Mouse (Mus musculus) brain, adult 2 months (tissue): Measurements from ENCODE around the gene Pate2.
"Not testable (repeated sequence)": the region's sequence is repeated elsewhere in the genome, so short reads cannot be mapped to it uniquely, and the experiment has no call there.

Source experiments
- DNase-seq: peaks from one replicate; pipeline ENCODE4 v3.0.0; 2011; ENCODE audit warnings: low read depth, low spot score

Gene Pate2

DNA sequence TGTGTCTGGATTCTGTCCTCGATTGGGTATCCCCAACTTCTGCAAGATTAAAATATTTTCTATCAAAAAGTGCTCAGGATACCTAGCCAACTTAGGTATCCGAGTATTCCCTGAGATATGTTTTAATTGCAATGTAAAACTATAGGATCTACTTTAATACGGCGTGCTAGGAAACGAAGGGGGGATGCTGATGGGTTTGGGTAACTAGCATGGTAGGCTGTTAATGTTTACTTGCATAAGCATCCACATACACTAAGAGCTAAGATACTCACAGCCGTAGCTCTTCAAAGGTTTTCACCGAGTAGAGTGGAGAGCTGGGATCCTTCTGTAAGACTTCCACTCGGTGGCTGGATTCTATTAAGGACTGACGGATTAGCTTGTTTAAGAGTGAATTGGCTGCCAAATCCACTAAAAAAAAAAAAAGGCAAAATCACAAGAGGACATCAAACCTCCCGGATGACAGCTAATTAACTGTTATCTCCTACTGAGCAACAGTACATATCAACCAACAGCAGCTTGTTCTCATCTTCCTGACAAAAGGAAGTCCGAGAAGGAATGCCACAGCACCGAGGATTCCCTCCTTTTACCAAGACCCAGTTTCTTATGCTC, 13.5 kb upstream of the Pate2 start:
- DNase-seq, result no peak

DNA sequence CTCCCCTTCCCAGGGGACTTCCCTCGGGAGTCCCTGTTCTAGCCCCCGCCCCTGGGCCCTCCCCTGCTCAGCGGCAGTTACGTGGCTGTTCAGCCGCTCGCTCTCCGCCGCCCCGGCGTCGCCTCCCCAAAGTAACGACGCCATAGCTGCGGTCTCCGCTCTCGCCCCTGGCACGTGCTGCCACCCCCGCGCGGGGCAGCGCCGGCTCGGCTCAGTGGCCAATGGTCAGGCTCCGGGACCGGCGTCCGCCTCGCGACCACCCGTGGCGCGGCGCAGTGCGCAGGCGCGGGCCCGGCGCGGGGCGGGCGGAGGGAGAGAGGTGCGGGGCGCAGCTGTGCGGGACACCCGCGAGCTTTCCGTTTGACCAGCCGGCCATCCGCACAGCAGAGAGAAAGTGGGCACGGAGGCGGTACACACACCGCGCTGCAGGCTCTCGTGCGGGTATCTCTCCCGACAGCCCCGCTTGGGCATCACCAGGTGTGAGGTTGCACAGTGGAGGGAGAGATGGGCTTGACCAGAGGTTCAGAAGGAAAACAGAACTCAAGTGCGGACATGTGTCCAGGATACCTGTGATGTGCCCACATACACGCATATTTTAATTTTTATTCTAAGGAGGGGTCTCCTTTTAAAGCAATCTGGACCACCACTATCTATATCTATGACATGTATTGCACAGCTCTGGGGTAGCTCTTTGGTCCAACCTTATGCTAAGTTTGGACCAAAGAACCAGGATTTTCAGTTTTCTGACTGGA, 11.7 kb upstream of the Pate2 start, which contains the start of the genes Ddx25 and Pus3:
TSS of gene Ddx25 (minus strand) at position 272 of the 752 bp plus-strand sequence.
TSS of gene Pus3 (plus strand) at position 339 of the 752 bp plus-strand sequence.
- peak; percentile 85 for DNase-seq

DNA sequence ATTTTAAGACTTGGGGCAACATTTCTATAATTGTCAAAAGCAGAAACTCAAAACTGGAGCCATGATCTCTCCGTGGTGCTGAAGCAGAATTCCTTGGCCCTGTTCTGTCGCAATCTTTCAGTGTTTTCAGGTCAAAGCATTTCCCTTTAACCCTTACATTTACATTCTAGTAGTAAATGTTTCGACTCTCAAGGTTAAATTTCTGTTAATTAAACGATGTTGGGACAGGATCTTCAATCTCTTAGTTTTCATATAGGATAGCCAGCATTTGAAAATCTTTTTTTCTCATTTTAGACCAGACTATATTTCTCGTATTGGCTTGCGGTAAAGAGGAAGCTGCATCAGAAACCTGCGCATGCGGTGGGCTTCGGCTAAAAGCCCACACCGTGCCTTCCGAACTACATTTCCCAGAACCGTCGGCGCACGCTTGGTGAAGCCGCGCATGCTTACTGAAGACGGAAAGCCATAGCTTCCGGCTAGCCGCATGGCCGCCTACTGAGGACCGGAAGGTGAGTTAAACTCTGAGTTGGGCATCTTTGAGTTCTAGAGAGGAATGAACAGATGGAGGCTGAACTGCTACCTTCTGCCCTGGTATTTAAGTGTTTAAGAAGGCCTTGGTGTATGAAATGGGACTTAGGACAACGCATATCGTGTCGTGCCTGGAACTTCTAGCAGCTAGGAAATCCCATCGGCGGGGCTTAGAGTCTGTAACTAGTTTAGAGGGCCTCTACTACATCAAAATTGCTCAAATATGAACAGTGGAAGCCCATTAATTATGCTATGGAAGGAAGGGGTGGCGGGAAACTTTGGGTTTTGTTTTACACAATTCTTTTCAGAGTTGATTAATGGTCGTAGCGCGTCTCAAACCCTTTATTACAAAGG, 10.8 kb upstream of the Pate2 start:
- DNase-seq, result peak; percentile 96

DNA sequence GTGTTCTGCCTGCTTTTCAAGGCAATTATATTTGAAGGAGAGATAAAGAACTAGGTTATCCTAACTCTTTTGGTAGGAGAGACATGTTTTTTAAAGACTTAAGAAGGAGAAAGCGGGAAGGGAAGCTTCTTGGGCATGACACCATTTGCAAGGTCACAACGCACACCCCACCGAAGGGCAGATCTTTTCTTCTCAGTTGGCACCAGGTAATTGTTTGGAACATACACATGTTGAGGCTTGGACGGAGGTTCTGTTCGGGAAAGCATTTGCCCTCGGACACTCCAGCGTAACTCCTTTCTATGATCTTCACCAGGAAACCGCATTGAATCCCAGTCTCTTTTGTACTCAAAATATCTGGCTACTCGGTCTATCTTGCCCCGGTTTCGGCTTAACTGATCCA, 9.0 kb upstream of the Pate2 start:
- no peak for DNase-seq

DNA sequence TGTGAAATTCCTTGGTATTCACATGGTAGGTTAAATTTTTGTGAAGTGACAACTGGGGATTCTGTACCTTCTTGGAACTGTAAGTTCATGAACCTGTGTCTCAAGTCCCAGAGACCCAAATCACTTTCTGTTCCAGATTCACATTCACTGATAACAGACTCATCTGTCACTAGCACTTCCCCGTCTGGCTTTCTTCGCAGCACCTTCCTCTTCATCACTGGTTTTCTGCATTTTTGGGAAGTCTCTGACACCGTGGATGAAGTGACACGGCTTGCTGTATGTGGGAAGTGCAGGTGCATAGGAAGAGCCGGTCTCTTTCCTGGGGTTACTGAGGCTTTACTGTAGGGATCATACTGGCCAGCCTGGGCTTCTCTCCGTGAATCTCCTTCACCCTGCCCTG, 8.5 kb upstream of the Pate2 start:
- DNase-seq, result no peak

DNA sequence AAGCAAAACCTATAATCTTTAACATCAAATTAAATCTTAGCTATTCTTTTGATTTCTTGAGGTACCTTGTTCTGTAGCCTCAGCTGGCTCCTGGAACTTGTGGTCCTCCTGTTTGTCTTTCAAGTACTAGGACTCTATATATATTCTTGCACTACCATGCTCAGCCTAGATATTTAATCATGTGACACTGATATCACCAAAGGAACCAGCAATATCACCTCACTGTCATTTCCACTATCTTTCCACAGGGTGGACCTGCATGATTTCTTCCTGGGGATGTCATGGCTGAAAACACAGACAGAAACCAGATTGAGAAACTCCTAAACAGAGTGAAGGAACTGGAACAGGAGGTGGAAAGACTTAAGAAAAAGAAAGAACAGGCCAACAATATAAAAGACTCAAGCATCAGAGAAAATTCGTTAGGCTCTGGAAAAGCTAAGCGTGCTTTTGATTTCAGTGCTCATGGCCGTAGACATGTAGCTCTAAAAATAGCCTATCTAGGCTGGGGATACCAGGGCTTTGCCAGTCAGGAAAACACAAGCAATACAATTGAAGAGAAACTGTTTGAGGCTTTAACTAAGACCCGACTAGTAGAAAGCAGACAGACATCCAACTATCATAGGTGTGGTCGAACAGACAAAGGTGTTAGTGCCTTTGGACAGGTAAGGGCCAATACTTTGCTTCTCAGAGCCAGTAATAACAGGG, 5.4 kb upstream of the Pate2 start:
- no peak for DNase-seq

DNA sequence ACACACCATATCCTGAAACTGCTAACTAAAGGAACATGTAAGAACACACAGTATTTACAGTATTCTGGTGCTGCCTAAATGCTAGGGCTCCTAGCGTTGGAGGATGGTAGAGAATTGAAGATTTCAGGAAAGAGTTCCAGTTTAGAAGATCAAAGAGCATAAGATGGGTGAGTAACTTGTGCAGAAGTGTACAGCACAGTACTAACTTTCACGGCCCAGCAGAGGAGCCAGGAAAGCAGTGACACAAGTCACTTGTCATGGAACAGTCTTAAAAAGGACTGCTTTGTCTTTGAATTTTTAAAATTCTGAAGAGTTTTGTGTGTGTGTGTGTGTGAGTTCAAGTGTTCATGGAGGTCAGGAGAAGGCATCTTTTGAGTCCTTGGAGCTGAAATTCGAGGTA, 2.1 kb upstream of the Pate2 start:
- DNase-seq, result no peak

DNA sequence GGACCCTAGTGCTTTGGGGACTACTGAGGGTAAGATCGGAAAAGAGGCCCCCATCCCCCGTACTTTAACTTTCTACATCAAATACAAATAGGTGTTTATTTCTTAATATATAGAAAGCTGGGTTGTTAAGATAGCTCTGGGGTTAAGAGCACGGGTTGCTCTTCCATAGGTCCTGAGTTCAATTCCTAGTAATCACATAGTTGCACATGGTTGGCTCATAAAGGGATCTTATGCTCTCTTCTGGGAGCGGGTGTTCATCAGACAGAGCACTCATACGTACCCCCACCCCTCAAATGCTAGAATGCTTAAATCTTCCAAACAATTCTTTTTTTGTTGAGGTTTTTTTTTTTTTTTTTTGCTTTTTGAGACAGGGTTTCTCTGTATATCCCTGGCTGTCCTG, 579 bp downstream of the Pate2 start:
- no peak for DNase-seq

DNA sequence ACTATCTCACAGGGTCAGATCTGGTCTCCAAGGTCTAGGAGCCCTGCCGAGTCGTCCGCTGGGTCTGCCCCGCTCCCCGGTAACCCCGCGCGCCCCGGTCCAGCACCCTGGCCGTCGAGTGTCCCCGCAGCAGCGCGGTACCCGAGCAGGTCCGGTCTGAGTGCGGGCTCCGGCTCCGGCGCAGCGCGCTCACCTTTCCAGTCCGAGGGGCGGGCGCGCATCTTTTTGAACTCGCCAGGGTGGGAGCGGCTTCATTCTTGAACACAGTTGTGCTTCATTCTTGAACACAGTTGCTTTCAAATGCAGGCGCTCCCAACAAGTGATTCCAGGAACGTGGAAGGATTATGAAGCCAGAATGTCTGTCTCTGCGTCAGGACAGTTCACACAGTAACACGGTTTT, 4.3 kb downstream of the Pate2 start:
- DNase-seq, result no peak

DNA sequence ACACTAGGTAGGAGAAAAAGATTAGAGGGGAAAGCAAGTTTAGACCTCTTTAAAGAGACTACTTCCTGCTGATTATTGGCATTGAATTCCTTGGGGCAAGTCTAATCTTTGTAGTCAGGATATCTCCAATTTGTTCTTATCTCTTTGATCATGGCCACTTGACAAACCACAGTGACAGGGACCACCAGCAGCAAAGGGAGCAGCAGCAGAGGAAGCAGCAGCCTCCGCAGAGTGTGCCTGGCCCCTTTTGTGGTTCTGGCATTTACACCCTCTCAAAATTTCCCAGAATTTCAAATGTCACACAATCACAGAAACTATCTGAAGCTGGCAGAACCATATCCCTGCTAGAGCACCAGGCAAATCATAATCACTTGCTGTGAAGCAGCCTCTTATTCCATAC, 17.6 kb downstream of the Pate2 start:
- DNase-seq, result no peak

DNA sequence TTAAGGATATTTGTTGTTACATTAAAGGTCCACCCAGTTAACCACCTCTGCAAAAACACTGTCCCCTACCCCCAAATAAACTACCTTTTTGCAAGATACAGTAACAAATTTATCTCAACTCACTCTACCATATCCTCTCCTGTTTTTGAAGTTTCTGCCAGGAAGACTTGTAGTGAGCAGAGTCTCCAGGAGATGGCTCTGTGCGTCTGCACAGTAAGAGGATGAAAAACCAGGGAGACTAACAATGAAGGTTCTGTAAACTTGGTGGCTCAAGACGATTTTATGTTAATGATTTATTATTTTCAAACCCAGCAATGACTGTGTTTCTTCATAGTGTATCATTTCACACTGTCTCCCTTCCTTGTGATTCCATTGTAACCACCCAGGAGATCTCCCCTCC, 22.8 kb downstream of the Pate2 start:
- peak; percentile 69 for DNase-seq

DNA sequence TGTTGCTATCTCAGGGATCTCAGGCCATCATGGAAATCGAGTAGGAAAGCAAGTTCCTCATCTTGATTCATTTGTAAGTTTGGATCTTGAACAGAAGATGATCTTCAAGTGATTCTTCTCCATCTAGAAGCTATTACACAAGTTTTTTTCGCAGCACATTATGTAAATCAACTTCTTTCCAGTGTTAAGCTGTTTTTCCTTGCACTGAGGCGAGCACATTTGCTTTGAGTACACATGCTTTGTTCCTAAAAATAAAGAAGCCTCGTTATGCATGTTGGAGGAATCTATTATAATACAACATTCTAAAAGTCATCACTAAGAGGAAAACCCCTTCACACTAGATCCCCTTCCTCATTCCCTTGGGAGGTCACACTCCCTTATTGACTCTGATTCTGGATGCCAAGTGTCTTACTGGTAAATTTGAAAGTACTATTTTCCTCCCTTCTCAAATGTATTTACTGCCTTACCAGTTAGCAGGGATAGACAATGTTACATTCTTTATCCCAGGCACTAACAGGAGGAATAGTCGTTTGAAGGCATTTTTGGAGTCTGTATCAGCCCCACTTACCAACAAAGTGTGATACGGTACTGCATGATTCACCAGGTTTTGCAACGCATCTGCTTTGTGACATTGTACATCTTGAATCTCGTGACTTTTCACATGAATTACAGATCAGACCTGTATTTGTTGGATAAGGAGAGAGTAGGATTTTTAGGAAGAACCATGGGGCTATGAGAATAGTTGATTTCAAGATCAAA, 37.7 kb downstream of the Pate2 start:
- DNase-seq, result peak; percentile 54

DNA sequence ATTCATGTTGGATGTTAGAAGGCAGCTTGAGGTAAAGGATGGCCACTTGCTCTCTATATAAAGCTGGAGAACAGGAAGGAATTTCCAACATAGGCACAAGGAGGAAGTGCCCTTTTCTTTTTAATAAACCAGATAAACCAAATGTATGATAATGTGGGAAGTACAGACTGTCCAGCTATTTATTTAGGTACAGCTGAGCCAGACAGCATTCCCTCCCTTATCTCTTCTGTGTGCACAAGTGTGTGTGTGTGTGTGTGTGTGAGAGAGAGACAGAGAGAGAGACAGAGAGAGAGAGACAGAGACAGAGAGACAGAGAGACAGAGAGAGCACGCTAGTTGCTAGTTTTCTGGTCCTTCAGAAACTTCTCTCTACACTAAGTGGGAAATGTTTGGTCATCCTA, 41.8 kb downstream of the Pate2 start, which contains the start of gene Pate4:
TSS of gene Pate4 (minus strand) at position 101 of the 400 bp plus-strand sequence.
- no peak for DNase-seq

DNA sequence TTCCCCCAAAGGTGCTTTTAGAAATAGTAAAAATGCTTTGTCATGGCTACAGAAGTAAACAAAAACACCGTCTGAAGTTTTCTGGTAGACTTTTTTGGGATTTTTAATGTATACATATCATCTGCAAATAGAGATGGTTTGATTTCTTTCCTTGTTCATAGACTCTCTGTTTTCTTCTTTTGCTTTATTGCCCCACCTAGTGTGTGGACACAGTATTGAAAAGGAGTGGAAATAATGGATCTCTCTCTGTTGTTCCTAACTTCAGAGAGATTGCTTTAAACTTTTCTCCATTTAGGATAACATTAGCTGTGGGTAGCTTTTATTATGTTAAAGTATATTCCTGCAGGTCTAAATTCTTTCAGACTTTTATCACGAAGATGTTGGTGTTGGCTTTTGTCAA, 43.9 kb downstream of the Pate2 start:
- DNase-seq, result peak; percentile 6

DNA sequence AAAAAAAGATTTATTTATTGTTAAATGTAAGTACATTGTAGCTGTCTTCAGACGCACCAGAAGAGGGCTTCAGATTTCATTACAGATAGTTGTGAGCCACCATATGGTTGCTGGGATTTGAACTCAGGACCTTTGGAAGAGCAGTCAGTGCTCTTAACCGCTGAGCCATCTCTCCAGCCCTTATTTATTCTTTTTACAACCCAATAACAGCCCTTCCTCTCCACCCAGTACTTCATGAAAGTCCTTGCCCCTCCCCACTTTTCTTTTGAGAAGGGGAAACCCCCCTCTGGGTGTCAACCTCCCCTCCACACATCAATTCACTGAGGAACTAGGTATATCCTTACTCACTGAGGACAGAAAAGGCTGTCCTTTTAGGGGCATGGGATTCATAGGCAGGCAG, 46.7 kb downstream of the Pate2 start:
- not testable (repeated sequence) for DNase-seq

DNA sequence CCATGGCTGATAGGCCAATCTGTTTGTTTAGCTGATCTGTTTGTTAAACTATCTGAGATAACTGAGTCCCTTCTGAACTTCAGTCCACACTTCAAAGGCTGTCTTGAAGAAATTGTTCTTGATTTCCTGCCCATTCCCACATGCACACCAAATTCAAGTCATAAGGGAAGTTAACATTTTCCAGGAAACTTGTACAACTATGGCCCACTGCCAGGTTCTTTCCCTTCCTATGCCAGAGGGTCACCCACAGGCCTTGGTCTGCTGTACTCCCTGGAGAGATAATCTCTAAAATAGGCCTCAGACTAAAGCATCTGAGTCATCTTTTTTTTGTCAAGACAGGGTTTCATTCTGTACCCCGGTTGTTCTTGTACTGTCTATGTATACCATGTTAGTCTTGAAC, 62.9 kb downstream of the Pate2 start:
- DNase-seq, result no peak

DNA sequence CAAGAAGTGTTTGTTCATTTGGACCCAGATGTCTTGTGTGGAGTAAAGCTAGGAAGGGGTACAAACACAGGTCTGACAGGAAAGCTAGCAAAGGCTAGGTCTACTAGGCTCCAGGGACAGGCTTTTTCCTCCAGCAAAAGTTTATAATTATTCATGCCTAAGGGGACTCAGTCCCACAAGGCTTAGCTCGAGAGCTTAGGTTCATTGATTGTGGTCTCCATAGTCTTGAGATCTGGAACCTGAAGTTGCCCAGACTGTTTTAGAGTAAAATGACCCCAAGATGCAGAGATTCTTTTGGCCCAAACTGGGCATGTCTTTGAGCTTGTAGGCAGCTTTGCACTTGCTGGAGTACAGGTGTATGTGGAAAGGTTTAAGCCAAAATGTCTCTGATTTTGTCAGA, 78.0 kb downstream of the Pate2 start, which contains the start of gene Pate3:
TSS of gene Pate3 (minus strand) at position 101 of the 400 bp plus-strand sequence.
- DNase-seq, result no peak

DNA sequence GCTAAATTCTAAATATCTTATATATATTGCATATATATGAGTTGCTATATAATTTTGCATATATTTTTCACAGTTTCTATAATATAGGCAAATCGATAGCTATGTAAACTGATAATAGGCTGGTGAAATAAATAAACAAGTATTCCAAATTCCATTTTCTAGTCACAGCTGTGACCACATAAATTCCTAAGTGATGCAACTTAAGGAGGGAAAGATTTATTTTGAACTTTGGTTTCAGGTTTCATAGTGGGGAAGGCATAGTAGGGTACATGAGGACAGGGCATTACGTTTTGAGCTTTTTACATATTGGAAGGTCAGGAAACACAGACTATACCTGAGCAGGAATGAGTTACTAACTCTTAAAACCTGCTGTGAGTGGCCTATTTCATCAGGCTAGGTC, 103.5 kb downstream of the Pate2 start:
- no peak for DNase-seq

DNA sequence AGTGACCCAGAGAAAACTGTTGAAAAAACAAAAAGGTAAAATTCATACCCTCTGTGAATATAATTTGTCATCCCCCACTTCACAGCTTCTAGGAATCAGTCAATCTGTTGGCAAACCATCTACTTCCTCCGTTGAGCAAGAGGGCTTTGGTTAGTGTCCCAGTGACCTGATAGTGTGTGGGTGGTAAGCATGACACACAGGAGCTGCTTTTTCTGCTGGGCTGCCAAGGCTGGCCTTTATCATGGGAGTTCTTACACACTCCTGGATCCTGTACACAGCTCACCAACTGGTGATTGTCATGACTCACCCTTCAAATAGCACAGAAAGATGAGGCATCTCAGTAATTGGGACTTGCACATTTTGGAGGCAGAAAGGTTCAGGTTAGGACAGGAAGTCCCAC, 116.9 kb downstream of the Pate2 start, which contains the start of gene Pate1:
TSS of gene Pate1 (minus strand) at position 378 of the 400 bp plus-strand sequence.
- peak; percentile 64 for DNase-seq

DNA sequence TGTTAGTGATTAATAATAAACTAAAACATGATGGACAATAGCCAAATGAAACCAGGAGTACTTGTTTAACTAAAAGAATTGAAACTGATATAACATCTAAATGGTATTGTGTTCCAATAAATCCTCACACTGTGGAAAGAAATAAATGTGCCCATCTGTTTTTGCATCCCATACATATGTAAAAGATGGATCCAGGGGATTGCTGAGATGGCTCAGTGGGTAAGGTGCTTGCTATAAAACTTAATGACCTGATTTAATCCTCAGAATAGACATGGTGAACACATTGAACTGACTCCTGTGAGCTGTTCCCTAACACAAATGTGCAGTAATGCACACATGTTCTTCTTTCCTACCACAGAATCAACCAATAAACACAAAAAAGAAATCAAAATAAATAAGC, 121.8 kb downstream of the Pate2 start:
- DNase-seq, result no peak

DNA sequence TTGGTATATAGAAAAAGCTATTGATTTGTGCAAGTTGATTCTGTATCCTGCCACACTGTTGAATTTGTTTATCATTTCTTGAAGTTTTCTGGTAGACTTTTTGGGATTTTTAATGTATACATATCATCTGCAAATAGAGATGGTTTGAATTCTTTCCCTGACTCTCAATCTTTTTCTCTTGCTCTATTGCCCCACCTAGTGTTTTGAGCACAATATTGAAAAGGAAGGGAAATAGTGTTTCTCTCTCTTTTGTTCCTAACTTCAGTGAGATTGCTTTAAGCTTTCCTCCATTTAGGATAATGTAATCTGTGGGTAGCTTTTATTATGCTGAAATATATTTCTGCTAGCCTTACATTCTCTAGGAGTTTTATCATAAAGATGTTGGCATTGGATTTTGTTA, 137.2 kb downstream of the Pate2 start:
- DNase-seq, result peak; percentile 1
